Mouse (Mus musculus) heart, adult 2 months (tissue): ENCODE measurements around the gene Fkbp5.

Source experiments
- EP300 ChIP-seq: fragments of 200-500 bp; IDR thresholded peaks from 2 replicates; pipeline ENCODE4 v1.6.1; 2011; ENCODE audit warnings: low read depth, low read length, control low read depth; ENCODE audit not compliant: insufficient read depth
- POLR2A ChIP-seq: fragments of 200-500 bp; IDR thresholded peaks from 2 replicates; pipeline ENCODE4 v1.6.1; 2011; ENCODE audit warnings: mild to moderate bottlenecking, low read depth, low read length, control low read depth; ENCODE audit not compliant: insufficient read depth

DNA sequence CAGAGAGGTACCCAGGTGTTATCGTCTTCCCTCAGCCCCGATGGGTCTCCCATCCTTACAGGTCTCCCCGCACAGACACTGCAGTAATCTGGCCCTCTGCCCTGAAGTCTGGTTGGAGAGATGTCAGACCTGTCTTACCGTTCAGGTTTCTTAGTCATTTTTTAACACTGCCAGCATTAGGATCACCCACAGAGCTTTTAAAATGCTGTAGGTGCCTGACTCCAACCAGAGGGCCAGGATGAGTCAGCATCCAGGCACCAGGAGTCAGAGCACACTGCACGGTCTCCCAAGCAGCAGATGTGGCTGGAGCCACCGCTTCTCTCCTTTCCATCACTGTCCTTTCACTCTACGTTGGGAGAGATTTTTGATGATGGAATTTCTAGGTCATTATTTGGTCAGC lies 69.5 kb downstream of the Fkbp5 start:
- TF ChIP-seq EP300, result no peak
- TF ChIP-seq POLR2A, result no peak
